Mouse (Mus musculus) kidney, embryonic 14.5 days (tissue): ENCODE measurements at regions not wholly inside any gene's neighbourhood (a gene's known extent, or its start where the extent isn't known, plus 50 kb on each side); places are given as distances from the start of the nearest gene placed in this dataset.

ENCODE experiments used
- ATAC-seq: fragments of 200-750 bp; cut with Nextera tagmentation; 2 replicates; pipeline ENCODE4 v1.8.0; 2017; ENCODE audit warnings: moderate number of reproducible peaks, mild to moderate bottlenecking, moderate TSS enrichment, moderate library complexity; ENCODE audit not compliant: low FRiP score, low TSS enrichment
- H3K27ac ChIP-seq: fragments of 300-500 bp; sonication (generic); 2 replicates; pipeline ENCODE4 v1.5.1; 2014; ENCODE audit warnings: low read depth, mild to moderate bottlenecking, low read length, moderate library complexity, mixed read lengths
- H3K27me3 ChIP-seq: fragments of 300-500 bp; sonication (generic); 2 replicates; pipeline ENCODE4 v1.6.1; 2014; ENCODE audit warnings: mild to moderate bottlenecking, low read length; ENCODE audit not compliant: control insufficient read depth, insufficient read depth
- H3K36me3 ChIP-seq: fragments of 300-500 bp; sonication (generic); 2 replicates; pipeline ENCODE4 v1.6.1; 2014; ENCODE audit warnings: low read length, mixed read lengths; ENCODE audit not compliant: control insufficient read depth, insufficient read depth
- H3K4me1 ChIP-seq: fragments of 300-500 bp; sonication (generic); 2 replicates; pipeline ENCODE4 v1.6.1; 2014; ENCODE audit warnings: low read length, mixed read lengths; ENCODE audit not compliant: control insufficient read depth, insufficient read depth
- H3K4me2 ChIP-seq: fragments of 300-500 bp; sonication (generic); replicated peaks from 2 replicates; pipeline ENCODE4 v1.6.1; 2014; ENCODE audit warnings: low read depth, mild to moderate bottlenecking, low read length
- H3K4me3 ChIP-seq: fragments of 300-500 bp; sonication (generic); 2 replicates; pipeline ENCODE4 v1.5.1; 2014; ENCODE audit warnings: mild to moderate bottlenecking, low read length
- H3K9ac ChIP-seq: fragments of 300-500 bp; sonication (generic); 2 replicates; pipeline ENCODE4 v1.6.1; 2014; ENCODE audit warnings: low read depth, mild to moderate bottlenecking, low read length, moderate library complexity
- H3K9me3 ChIP-seq: fragments of 300-500 bp; sonication (generic); 2 replicates; pipeline ENCODE4 v1.6.1; 2016; ENCODE audit warnings: low read length; ENCODE audit not compliant: control insufficient read depth
- WGBS: fragments of 180-500 bp; shearing (Covaris S2); extraction: QIAGEN DNeasy Blood & Tissue Kit; methylation state at CpG from one replicate; pipeline ENCODE4 v1.1.7; 2014; 5-methylcytosine and 5-hydroxymethylcytosine counted together

- WGBS = 81% methylated on average over 4 of the region's 4 CpGs
- no peak overlapping the region for H3K27ac ChIP-seq
- no peaks in the 10 kb centered on the region for H3K27me3 ChIP-seq
- no peak for ATAC-seq
- H3K4me2 ChIP-seq = no peak overlapping the region
- H3K4me1 ChIP-seq = no peaks in the 10 kb centered on the region
- no peak overlapping the region for H3K4me3 ChIP-seq
- H3K9ac ChIP-seq = no peak overlapping the region
- no peaks in the 10 kb centered on the region for H3K36me3 ChIP-seq
- no peaks in the 10 kb centered on the region for H3K9me3 ChIP-seq
Measured at GRCm38 (mm10) chr8:93643471-93644215, 108.0 kb upstream of the Ces5a start.

DNA sequence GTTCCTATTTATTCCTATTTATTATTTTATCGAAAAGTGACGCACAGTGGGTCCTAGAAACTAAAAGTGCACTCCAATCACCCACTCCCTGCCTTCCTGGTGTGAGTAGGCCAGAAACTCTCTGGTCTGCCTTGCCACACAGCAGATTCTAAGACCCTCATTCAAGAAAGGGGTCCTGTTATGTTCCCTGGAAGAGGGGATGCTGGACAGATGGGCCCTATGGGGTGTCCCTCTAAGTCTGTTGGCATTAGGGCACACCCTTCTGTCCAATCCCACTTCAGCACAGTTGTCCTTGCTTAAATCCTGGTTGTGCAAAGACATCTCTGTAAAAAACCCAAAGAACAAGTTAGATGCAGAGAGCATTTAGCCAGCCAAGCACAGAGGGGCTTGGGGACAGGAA, 117.8 kb upstream of the Ces5a start:
- 95% methylated on average over 2 of the region's 2 CpGs for WGBS
- Histone ChIP-seq H3K9ac (no peak overlapping the region), H3K4me1 (no peaks in the 10 kb centered on the region), H3K4me3 (no peak overlapping the region), H3K36me3 (no peaks in the 10 kb centered on the region), H3K9me3 (peaks cover 4% of the 10 kb centered on the region; the same call in 1 of the 2 replicates), H3K27ac (no peak overlapping the region), H3K4me2 (no peak overlapping the region), H3K27me3 (no peaks in the 10 kb centered on the region)
- ATAC-seq = no peak

GRCm38 (mm10) chr8:93653913-93654705, 118.5 kb upstream of the Ces5a start:
- Histone ChIP-seq H3K4me2 (no peak overlapping the region), H3K27ac (no peak overlapping the region), H3K27me3 (no peaks in the 10 kb centered on the region), H3K36me3 (no peaks in the 10 kb centered on the region), H3K4me1 (no peaks in the 10 kb centered on the region), H3K9me3 (peaks cover 4% of the 10 kb centered on the region; the same call in 1 of the 2 replicates), H3K9ac (no peak overlapping the region), H3K4me3 (no peak overlapping the region)
- no peak for ATAC-seq
- WGBS = 72% methylated on average over 14 of the region's 14 CpGs

DNA sequence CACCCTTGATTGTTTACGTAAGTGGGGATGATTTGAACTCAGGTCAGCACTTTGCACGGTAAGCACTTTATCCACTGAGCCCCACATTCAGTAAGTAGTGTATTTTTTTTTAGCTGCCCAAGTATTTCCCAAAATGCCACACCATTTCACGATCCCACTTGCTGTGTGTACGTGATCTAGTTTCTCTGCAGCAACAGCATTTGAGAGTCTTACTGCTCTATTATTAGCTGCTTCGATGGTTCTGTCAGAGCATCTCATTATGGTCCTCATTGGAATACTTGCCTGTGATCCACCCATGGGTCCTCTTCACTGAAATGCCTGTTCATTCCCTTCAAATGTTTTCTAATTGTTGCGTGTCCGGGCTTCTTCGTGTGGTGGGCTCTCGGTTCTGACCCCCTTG, 120.1 kb upstream of the Ces5a start:
- Histone ChIP-seq H3K27me3 (no peaks in the 10 kb centered on the region), H3K9ac (no peak overlapping the region), H3K4me1 (no peaks in the 10 kb centered on the region), H3K27ac (no peak overlapping the region), H3K9me3 (no peaks in the 10 kb centered on the region), H3K4me2 (no peak overlapping the region), H3K4me3 (no peak overlapping the region), H3K36me3 (no peaks in the 10 kb centered on the region)
- ATAC-seq = no peak
- WGBS = 88% methylated on average over 9 of the region's 9 CpGs

DNA sequence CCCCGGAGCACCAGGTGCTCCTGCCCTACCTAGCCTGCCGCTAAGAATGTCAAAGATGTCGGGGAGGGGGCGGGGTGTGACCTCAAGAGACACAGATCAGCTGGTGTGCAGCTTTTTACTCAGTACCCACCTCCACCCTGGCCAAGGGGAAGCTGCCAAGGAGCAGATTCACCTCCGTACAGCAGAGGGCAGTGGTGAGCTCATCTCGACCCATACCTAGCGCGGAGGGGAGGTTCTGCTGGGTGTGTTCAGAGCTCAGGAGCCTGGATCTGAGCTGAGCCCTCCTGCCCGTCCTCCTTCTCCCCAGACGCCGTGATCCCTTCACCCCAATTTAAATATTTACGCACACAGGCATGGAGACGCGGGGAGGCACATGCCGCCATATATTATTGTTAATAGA, 126.1 kb upstream of the Ces5a start:
- 5% methylated on average over 15 of the region's 15 CpGs for WGBS
- H3K9me3 ChIP-seq = no peaks in the 10 kb centered on the region
- H3K4me2 ChIP-seq = peak overlapping the region; percentile 43
- H3K4me1 ChIP-seq = no peaks in the 10 kb centered on the region
- ATAC-seq = peak; percentile 96
- H3K27me3 ChIP-seq = no peaks in the 10 kb centered on the region
- peak overlapping the region; percentile 22 for H3K4me3 ChIP-seq
- no peaks in the 10 kb centered on the region for H3K36me3 ChIP-seq
- H3K27ac ChIP-seq = no peak overlapping the region
- H3K9ac ChIP-seq = no peak overlapping the region

DNA sequence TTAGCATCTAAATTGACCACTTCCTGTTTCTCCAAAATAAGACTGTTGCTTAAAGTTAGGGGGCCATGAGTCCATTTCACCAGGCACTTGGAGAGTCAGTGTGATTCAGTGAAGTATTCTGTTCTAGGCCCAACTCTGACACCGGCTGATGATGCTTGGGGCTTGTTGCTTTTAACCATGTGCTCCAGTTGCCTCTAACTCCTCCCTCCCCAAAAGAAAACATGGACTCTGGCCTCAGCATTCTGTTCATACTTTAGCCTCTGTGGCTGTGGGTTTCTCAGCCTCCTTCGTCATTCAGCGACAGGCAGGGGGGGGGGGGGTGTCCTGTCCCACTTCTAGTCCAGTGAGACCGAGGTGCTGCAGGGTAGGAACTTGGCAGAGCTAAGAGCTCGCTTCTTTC, 126.6 kb upstream of the Ces5a start:
- WGBS = 52% methylated on average over 5 of the region's 5 CpGs
- Histone ChIP-seq H3K4me2 (peak overlapping the region; percentile 43), H3K9me3 (no peaks in the 10 kb centered on the region), H3K27ac (no peak overlapping the region), H3K36me3 (no peaks in the 10 kb centered on the region), H3K4me1 (no peaks in the 10 kb centered on the region), H3K9ac (no peak overlapping the region), H3K27me3 (no peaks in the 10 kb centered on the region), H3K4me3 (peak overlapping the region; percentile 22)
- ATAC-seq = peak; percentile 73

DNA sequence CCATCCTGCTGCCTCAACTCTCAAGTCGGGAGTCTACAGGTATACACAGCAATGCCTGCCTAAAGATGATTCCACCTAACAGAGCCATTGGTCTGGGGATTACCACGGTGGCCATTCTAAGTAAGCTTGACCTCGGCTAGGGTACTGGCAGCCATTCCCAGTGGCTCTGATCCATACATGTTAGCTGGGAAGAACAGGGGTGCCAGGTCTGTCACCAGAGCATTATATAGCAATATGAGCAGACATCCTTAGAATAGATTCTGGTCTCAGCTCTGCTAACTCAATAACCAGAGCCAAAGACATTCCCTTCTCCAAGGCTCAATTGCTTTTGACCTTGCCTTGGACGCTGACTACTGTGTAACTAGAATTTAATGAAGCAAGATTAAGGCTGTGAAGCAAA, 128.2 kb upstream of the Ces5a start:
- H3K36me3 ChIP-seq = no peaks in the 10 kb centered on the region
- H3K9ac ChIP-seq = no peak overlapping the region
- H3K27ac ChIP-seq = no peak overlapping the region
- no peak overlapping the region for H3K4me3 ChIP-seq
- ATAC-seq = no peak
- no peak overlapping the region for H3K4me2 ChIP-seq
- H3K27me3 ChIP-seq = no peaks in the 10 kb centered on the region
- H3K4me1 ChIP-seq = peaks cover 4% of the 10 kb centered on the region; the same call in 1 of the 2 replicates
- H3K9me3 ChIP-seq = no peaks in the 10 kb centered on the region
- 87% methylated on average over 4 of the region's 4 CpGs for WGBS

DNA sequence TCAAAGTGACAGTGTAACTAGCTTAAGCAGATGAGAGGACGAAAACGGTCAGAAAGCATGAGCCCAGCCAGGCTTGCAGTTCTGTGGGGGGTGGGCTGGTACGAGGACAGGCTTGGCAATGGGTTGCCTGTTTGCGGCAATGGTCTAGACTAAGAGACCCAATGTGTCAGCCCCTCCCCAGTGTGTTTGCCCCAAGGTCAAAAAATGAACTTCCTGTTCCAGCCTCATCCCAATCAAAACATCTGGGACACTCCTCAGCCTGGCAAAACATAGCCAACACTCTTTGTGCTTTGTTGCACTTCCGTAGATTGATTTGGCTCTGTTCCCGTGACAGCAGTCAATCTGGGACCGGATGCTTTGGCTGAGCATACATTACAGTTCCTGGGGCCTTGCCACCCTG, 132.7 kb upstream of the Ces5a start:
- WGBS = 37% methylated on average over 7 of the region's 7 CpGs
- H3K9me3 ChIP-seq = no peaks in the 10 kb centered on the region
- no peak overlapping the region for H3K9ac ChIP-seq
- H3K27me3 ChIP-seq = no peaks in the 10 kb centered on the region
- H3K4me1 ChIP-seq = peaks cover 4% of the 10 kb centered on the region; the same call in 1 of the 2 replicates
- no peaks in the 10 kb centered on the region for H3K36me3 ChIP-seq
- H3K27ac ChIP-seq = no peak overlapping the region
- no peak for ATAC-seq
- H3K4me2 ChIP-seq = no peak overlapping the region
- no peak overlapping the region for H3K4me3 ChIP-seq

DNA sequence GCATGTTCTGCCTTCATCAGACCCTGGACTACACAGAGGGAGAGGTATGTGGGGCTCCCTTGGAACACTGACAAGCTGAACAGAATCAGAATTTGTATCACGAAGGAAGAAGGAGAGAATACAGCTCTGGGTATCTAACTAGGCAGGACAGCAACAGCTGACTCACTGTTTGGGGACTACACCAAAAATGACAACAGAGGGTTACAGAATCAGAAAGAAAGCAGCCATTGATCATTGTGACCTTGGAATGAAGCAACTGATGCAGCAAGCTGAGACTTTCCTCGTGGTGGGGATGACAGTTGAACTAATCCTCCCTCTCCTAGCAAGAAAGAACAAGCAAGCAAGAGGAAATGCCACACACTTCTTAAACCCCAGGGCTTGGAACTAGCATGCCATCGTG, 135.0 kb upstream of the Gnao1 start:
- 74% methylated on average over 3 of the region's 3 CpGs for WGBS
- Histone ChIP-seq H3K9ac (no peak overlapping the region), H3K4me2 (no peak overlapping the region), H3K27me3 (no peaks in the 10 kb centered on the region), H3K9me3 (no peaks in the 10 kb centered on the region), H3K4me1 (no peaks in the 10 kb centered on the region), H3K4me3 (no peak overlapping the region), H3K36me3 (no peaks in the 10 kb centered on the region), H3K27ac (no peak overlapping the region)
- no peak for ATAC-seq
